Mouse (Mus musculus) spleen, adult 2 months (tissue): ENCODE results near the gene Kcnab1. TPM values are rescaled to one million over a fixed set of nuclear protein-coding genes. Genes with fewer than 3 reads are reported as not detected.

ENCODE experiments used
- DNase-seq, 2 experiments: peaks; one replicate each; pipeline versions ENCODE4 v3.0.0 to v3.0.0-alpha.2; 2012 to 2021; ENCODE audit warnings: low spot score in 2 of 2, low read depth in 1 of 2
- H3K27ac ChIP-seq: fragments of 200-500 bp; 2 replicates; pipeline ENCODE4 v1.5.1; 2012; ENCODE audit warnings: low read length, inconsistent platforms; ENCODE audit not compliant: insufficient read depth
- H3K27me3 ChIP-seq: fragments of 200-500 bp; 2 replicates; pipeline ENCODE4 v1.6.1; 2012; ENCODE audit warnings: mild to moderate bottlenecking, moderate library complexity, low read length, inconsistent platforms; ENCODE audit not compliant: control insufficient read depth, insufficient read depth
- H3K36me3 ChIP-seq: fragments of 200-500 bp; 2 replicates; pipeline ENCODE4 v1.6.1; 2012; ENCODE audit warnings: mild to moderate bottlenecking, low read length, inconsistent platforms; ENCODE audit not compliant: control insufficient read depth, insufficient read depth
- H3K4me1 ChIP-seq: fragments of 200-500 bp; 2 replicates; pipeline ENCODE4 v1.6.1; 2011; ENCODE audit warnings: inconsistent platforms; ENCODE audit not compliant: control insufficient read depth, insufficient read depth, insufficient read length
- H3K4me3 ChIP-seq: fragments of 200-500 bp; 2 replicates; pipeline ENCODE4 v1.5.1; 2011; ENCODE audit warnings: mild to moderate bottlenecking, inconsistent platforms; ENCODE audit not compliant: insufficient read depth, insufficient read length; ENCODE audit errors: extremely low read depth
- CTCF ChIP-seq: fragments of 200-500 bp; IDR thresholded peaks from 2 replicates; pipeline ENCODE4 v1.5.1; 2011; ENCODE audit warnings: mild to moderate bottlenecking, inconsistent platforms; ENCODE audit not compliant: insufficient read depth, insufficient read length, insufficient replicate concordance; ENCODE audit errors: extremely low read depth
- POLR2A ChIP-seq: fragments of 200-500 bp; IDR thresholded peaks from 2 replicates; pipeline ENCODE4 v1.6.1; 2011; ENCODE audit warnings: low read depth, low read length, inconsistent platforms
- WGBS: fragments of 180-500 bp; shearing (Covaris S2); methylation state at CpG from one replicate; pipeline ENCODE4 v1.1.7; 2018; 5-methylcytosine and 5-hydroxymethylcytosine counted together
- polyA plus RNA-seq: library from polyadenylated mRNA; depleted of rRNA; stranded (reverse); fragments of >200 nt; gene quantifications from 2 replicates; pipeline ENCODE4 v1.2.3, GENCODE M21; 2012

Gene Kcnab1
- polyA plus RNA-seq, 1 experiment = 0.16 TPM

GRCm38 (mm10) chr3:65363438-65363837 is 254.3 kb downstream of the Kcnab1 start:
- Histone ChIP-seq H3K4me1 (no peaks in the 10 kb centered on the region), H3K27me3 (no peaks in the 10 kb centered on the region), H3K36me3 (no peaks in the 10 kb centered on the region), H3K27ac (no peak overlapping the region), H3K4me3 (no peak overlapping the region)
- 97% methylated on average over 1 of the region's 1 CpGs for WGBS
- DNase-seq = no peak
- TF ChIP-seq POLR2A (no peak), CTCF (no peak)

GRCm38 (mm10) chr3:65365184-65365583 is 256.0 kb downstream of the Kcnab1 start:
- H3K4me3 ChIP-seq = no peak overlapping the region
- WGBS = 91% methylated on average over 6 of the region's 6 CpGs
- no peak for TF ChIP-seq POLR2A
- 0 out of 2 replicates have a peak, but pooled peaks cover 2% of the 10 kb centered on the region for H3K36me3 ChIP-seq
- no peaks in the 10 kb centered on the region for H3K4me1 ChIP-seq
- H3K27ac ChIP-seq = no peak overlapping the region
- H3K27me3 ChIP-seq = no peaks in the 10 kb centered on the region
- DNase-seq = no peak

GRCm38 (mm10) chr3:65365921-65366710 is 256.9 kb downstream of the Kcnab1 start:
- Histone ChIP-seq H3K36me3 (0 out of 2 replicates have a peak, but pooled peaks cover 2% of the 10 kb centered on the region), H3K4me3 (no peak overlapping the region), H3K27ac (no peak overlapping the region), H3K4me1 (no peaks in the 10 kb centered on the region), H3K27me3 (no peaks in the 10 kb centered on the region)
- WGBS = 92% methylated on average over 9 of the region's 10 CpGs
- no peak for DNase-seq
- TF ChIP-seq POLR2A (no peak), CTCF (no peak)

GRCm38 (mm10) chr3:65367944-65368343 is 258.8 kb downstream of the Kcnab1 start:
- Histone ChIP-seq H3K27me3 (no peaks in the 10 kb centered on the region), H3K4me3 (no peak overlapping the region), H3K36me3 (0 out of 2 replicates have a peak, but pooled peaks cover 2% of the 10 kb centered on the region), H3K4me1 (no peaks in the 10 kb centered on the region), H3K27ac (no peak overlapping the region)
- 88% methylated on average over 4 of the region's 4 CpGs for WGBS
- no peak for DNase-seq
- TF ChIP-seq POLR2A (no peak), CTCF (no peak)

GRCm38 (mm10) chr3:65372552-65372951 is 263.4 kb downstream of the Kcnab1 start:
- Histone ChIP-seq H3K36me3 (peaks cover 3% of the 10 kb centered on the region; the same call in 1 of the 2 replicates), H3K4me1 (no peaks in the 10 kb centered on the region), H3K4me3 (no peak overlapping the region), H3K27me3 (no peaks in the 10 kb centered on the region), H3K27ac (no peak overlapping the region)
- no peak for TF ChIP-seq CTCF
- TF ChIP-seq POLR2A = no peak
- DNase-seq = no peak
- 80% methylated on average over 4 of the region's 4 CpGs for WGBS

- Histone ChIP-seq H3K36me3 (peaks cover 2% of the 10 kb centered on the region; the same call in 1 of the 2 replicates), H3K4me3 (no peak overlapping the region), H3K27ac (no peak overlapping the region), H3K4me1 (no peaks in the 10 kb centered on the region), H3K27me3 (no peaks in the 10 kb centered on the region)
- DNase-seq = no peak
- TF ChIP-seq CTCF (no peak), POLR2A (no peak)
- WGBS = 91% methylated on average over 5 of the region's 5 CpGs
Measured at GRCm38 (mm10) chr3:65373594-65374182, 264.5 kb downstream of the Kcnab1 start.

- Histone ChIP-seq H3K4me3 (no peak overlapping the region), H3K4me1 (no peaks in the 10 kb centered on the region), H3K27me3 (no peaks in the 10 kb centered on the region), H3K36me3 (peaks cover 3% of the 10 kb centered on the region; the same call in 1 of the 2 replicates), H3K27ac (no peak overlapping the region)
- WGBS = 89% methylated on average over 3 of the region's 3 CpGs
- DNase-seq = no peak
- no peak for TF ChIP-seq CTCF
Measured at GRCm38 (mm10) chr3:65374729-65375128, 265.5 kb downstream of the Kcnab1 start.
